Mouse (Mus musculus): Measurements from ENCODE around the gene Itpr1. TPM values are rescaled to one million over a fixed set of nuclear protein-coding genes. Genes with fewer than 3 reads are reported as not detected.
"Not testable (repeated sequence)": the region's sequence is repeated elsewhere in the genome, so short reads cannot be mapped to it uniquely, and the experiment has no call there.

Gene Itpr1
- total and polyA plus RNA-seq, 2 experiments, result 6.9 to 55.0 TPM

GRCm38 (mm10) chr6:108557576-108558322, 344.9 kb downstream of the Itpr1 start:
- H3K27ac ChIP-seq (replicated peaks; ENCODE audit: insufficient read depth, low read depth, low read length), result no peak overlapping the region
- DNase-seq (ENCODE audit: extremely low read depth, low read depth, low spot score), result no peak
- no peak overlapping the region for H3K4me3 ChIP-seq (ENCODE audit: insufficient read depth, low read depth, low read length)
- H3K36me3 ChIP-seq (ENCODE audit: control insufficient read depth, insufficient read depth, low read length), result peaks cover 10% of the 10 kb centered on the region
- H3K79me2 ChIP-seq (ENCODE audit: control insufficient read depth, insufficient read depth, low read length), result no peaks in the 10 kb centered on the region
- H3K9ac ChIP-seq (ENCODE audit: low read depth, low read length), result no peak overlapping the region
- no peaks in the 10 kb centered on the region for H3K27me3 ChIP-seq (ENCODE audit: control insufficient read depth, insufficient read depth, low read length)
- H3K4me1 ChIP-seq (ENCODE audit: control insufficient read depth, insufficient read depth, low read length), result no peaks in the 10 kb centered on the region
- TF ChIP-seq POLR2A (IDR thresholded peaks at IDR 0.05; ENCODE audit: extremely low read depth, insufficient read depth, low read length) (no peak), CTCF (IDR thresholded peaks at IDR 0.05; ENCODE audit: low read depth, low read length) (no peak)
- WGBS, result 94% methylated on average over 4 of the region's 4 CpGs

DNA sequence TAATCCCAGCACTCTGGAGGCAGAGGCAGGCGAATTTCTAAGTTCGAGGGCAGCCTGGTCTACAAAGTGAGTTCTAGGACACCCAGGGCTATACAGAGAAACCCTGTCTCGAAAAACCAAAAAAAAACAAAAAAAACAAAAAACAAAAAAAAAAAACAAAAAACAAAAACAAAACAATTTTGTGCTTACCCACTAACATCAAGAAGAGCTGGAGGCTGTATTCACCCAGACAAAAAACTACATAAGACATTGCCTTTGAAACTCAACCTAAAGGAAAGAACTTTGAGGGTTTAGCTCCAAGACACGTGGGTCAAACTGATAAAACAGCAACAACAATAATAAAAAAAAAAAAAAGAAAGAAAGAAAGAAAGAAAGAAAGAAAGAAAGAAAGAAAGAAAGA, 346.3 kb downstream of the Itpr1 start:
- 93% methylated on average over 4 of the region's 4 CpGs for WGBS
- not testable (repeated sequence) for DNase-seq (ENCODE audit: extremely low read depth, low read depth, low spot score); H3K9ac ChIP-seq (ENCODE audit: low read depth, low read length); H3K27ac ChIP-seq (replicated peaks; ENCODE audit: insufficient read depth, low read depth, low read length); H3K27me3 ChIP-seq (ENCODE audit: control insufficient read depth, insufficient read depth, low read length); H3K79me2 ChIP-seq (ENCODE audit: control insufficient read depth, insufficient read depth, low read length); H3K4me1 ChIP-seq (ENCODE audit: control insufficient read depth, insufficient read depth, low read length); H3K36me3 ChIP-seq (ENCODE audit: control insufficient read depth, insufficient read depth, low read length); H3K4me3 ChIP-seq (ENCODE audit: insufficient read depth, low read depth, low read length)

- DNase-seq (ENCODE audit: extremely low read depth, low read depth, low spot score), result no peak
- H3K4me3 ChIP-seq (ENCODE audit: insufficient read depth, low read depth, low read length), result no peak overlapping the region
- no peaks in the 10 kb centered on the region for H3K36me3 ChIP-seq (ENCODE audit: control insufficient read depth, insufficient read depth, low read length)
- H3K79me2 ChIP-seq (ENCODE audit: control insufficient read depth, insufficient read depth, low read length), result no peaks in the 10 kb centered on the region
- no peak overlapping the region for H3K27ac ChIP-seq (replicated peaks; ENCODE audit: insufficient read depth, low read depth, low read length)
- TF ChIP-seq POLR2A (IDR thresholded peaks at IDR 0.05; ENCODE audit: extremely low read depth, insufficient read depth, low read length), result no peak
- TF ChIP-seq CTCF (IDR thresholded peaks at IDR 0.05; ENCODE audit: low read depth, low read length), result no peak
- H3K27me3 ChIP-seq (ENCODE audit: control insufficient read depth, insufficient read depth, low read length), result no peaks in the 10 kb centered on the region
- WGBS, result 94% methylated on average over 2 of the region's 2 CpGs
- no peak overlapping the region for H3K9ac ChIP-seq (ENCODE audit: low read depth, low read length)
- no peaks in the 10 kb centered on the region for H3K4me1 ChIP-seq (ENCODE audit: control insufficient read depth, insufficient read depth, low read length)
Measured at GRCm38 (mm10) chr6:108562971-108563370, 350.1 kb downstream of the Itpr1 start.

- 85% methylated on average over 18 of the region's 18 CpGs for WGBS
- DNase-seq (ENCODE audit: extremely low read depth, low read depth, low spot score); H3K27ac ChIP-seq (replicated peaks; ENCODE audit: insufficient read depth, low read depth, low read length); H3K27me3 ChIP-seq (ENCODE audit: control insufficient read depth, insufficient read depth, low read length); H3K9ac ChIP-seq (ENCODE audit: low read depth, low read length); H3K79me2 ChIP-seq (ENCODE audit: control insufficient read depth, insufficient read depth, low read length); H3K36me3 ChIP-seq (ENCODE audit: control insufficient read depth, insufficient read depth, low read length); H3K4me1 ChIP-seq (ENCODE audit: control insufficient read depth, insufficient read depth, low read length); H3K4me3 ChIP-seq (ENCODE audit: insufficient read depth, low read depth, low read length): not testable (repeated sequence)
Measured at GRCm38 (mm10) chr6:108565447-108565846, 352.6 kb downstream of the Itpr1 start.

DNA sequence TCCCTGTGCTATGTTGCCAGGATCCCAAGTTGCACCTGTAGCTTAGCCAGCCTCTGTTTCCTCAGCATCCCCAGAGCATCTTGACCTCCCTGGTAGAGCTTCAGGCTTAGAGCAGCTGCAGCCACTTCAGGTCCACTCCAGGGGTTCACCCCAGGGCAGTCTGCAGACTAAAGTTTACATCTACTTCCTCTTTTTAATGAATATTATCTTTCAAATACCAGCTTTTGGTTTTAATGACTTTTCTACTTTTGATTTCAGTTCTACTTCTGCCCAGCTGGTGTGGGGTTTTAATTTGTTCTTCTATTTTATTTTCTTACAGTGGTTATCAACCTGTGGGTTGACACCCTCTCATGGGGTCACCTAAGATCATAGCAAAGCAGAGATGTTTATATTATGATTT, 353.7 kb downstream of the Itpr1 start:
- Histone ChIP-seq H3K4me1 (ENCODE audit: control insufficient read depth, insufficient read depth, low read length) (peaks cover 3% of the 10 kb centered on the region), H3K9ac (ENCODE audit: low read depth, low read length) (no peak overlapping the region), H3K27me3 (ENCODE audit: control insufficient read depth, insufficient read depth, low read length) (no peaks in the 10 kb centered on the region), H3K79me2 (ENCODE audit: control insufficient read depth, insufficient read depth, low read length) (no peaks in the 10 kb centered on the region), H3K36me3 (ENCODE audit: control insufficient read depth, insufficient read depth, low read length) (no peaks in the 10 kb centered on the region), H3K27ac (replicated peaks; ENCODE audit: insufficient read depth, low read depth, low read length) (no peak overlapping the region), H3K4me3 (ENCODE audit: insufficient read depth, low read depth, low read length) (no peak overlapping the region)
- peak; percentile 20 for DNase-seq (ENCODE audit: extremely low read depth, low read depth, low spot score)
- TF ChIP-seq POLR2A (IDR thresholded peaks at IDR 0.05; ENCODE audit: extremely low read depth, insufficient read depth, low read length) (no peak), CTCF (IDR thresholded peaks at IDR 0.05; ENCODE audit: low read depth, low read length) (no peak)

DNA sequence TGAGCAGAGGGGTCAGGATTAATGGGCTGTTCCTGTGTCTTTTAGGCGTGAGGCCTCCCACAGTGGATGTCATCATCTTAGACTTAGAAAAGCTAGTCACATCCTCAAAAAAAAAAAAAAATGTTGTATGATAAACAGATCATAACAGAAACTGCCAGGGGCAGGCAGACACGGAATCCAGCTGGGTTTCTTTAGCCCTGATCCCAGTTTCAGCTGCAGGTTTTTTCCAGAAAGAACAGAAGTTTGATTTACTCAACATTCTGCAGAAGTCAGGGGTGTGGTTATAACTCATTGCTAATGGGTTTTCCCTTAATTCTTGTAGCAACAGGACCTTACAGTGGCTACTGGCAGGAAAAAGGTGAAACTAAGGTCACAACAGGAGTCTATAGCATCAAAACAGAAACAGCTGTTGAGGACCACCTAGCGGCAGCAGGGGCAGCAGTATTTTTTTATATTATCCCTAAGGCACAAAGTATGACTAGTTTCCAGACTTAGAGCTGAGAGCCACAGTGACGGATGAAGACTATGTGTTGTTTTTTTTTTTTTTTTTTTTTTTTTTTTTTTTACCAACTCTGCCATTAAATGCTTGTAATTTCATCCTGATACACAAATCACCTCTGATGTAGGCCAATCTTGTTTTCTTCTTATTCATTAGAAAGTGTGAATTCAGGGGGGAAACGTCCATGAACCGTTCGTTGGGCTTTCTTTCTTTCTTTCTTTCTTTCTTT, 356.7 kb downstream of the Itpr1 start:
- Histone ChIP-seq H3K4me1 (ENCODE audit: control insufficient read depth, insufficient read depth, low read length) (peaks cover 3% of the 10 kb centered on the region), H3K27me3 (ENCODE audit: control insufficient read depth, insufficient read depth, low read length) (no peaks in the 10 kb centered on the region), H3K79me2 (ENCODE audit: control insufficient read depth, insufficient read depth, low read length) (no peaks in the 10 kb centered on the region), H3K9ac (ENCODE audit: low read depth, low read length) (no peak overlapping the region), H3K27ac (replicated peaks; ENCODE audit: insufficient read depth, low read depth, low read length) (no peak overlapping the region), H3K36me3 (ENCODE audit: control insufficient read depth, insufficient read depth, low read length) (no peaks in the 10 kb centered on the region), H3K4me3 (ENCODE audit: insufficient read depth, low read depth, low read length) (no peak overlapping the region)
- WGBS, result 79% methylated on average over 7 of the region's 7 CpGs
- TF ChIP-seq CTCF (IDR thresholded peaks at IDR 0.05; ENCODE audit: low read depth, low read length), result no peak
- no peak for TF ChIP-seq POLR2A (IDR thresholded peaks at IDR 0.05; ENCODE audit: extremely low read depth, insufficient read depth, low read length)
- no peak for DNase-seq (ENCODE audit: extremely low read depth, low read depth, low spot score)
